Mouse (Mus musculus) ES-Bruce4 (cell line): Measurements from ENCODE around the gene 4930519G04Rik. TPM values are rescaled to one million over a fixed set of nuclear protein-coding genes. Genes with fewer than 3 reads are reported as not detected.

Source experiments
- H3K27ac ChIP-seq: 2 replicates; pipeline ENCODE4 v1.5.1; 2012; ENCODE audit warnings: low read length, inconsistent platforms; ENCODE audit not compliant: insufficient read depth
- H3K27me3 ChIP-seq: 2 replicates; pipeline ENCODE4 v1.6.1; 2012; ENCODE audit warnings: mild to moderate bottlenecking, low read length, inconsistent platforms; ENCODE audit not compliant: control insufficient read depth, poor library complexity, insufficient read depth, severe bottlenecking
- H3K36me3 ChIP-seq: 2 replicates; pipeline ENCODE4 v1.6.1; 2012; ENCODE audit warnings: inconsistent platforms, mild to moderate bottlenecking, low read length, moderate library complexity; ENCODE audit not compliant: control insufficient read depth, poor library complexity, insufficient read depth, severe bottlenecking
- H3K4me1 ChIP-seq: one replicate; pipeline ENCODE4 v1.8.1; 2011; ENCODE audit warnings: low read length; ENCODE audit not compliant: control insufficient read depth, insufficient read depth
- H3K4me3 ChIP-seq: 2 replicates; pipeline ENCODE4 v1.5.1; 2011; ENCODE audit warnings: low read depth, mild to moderate bottlenecking, low read length
- H3K9ac ChIP-seq: 2 replicates; pipeline ENCODE4 v1.6.1; 2012; ENCODE audit warnings: low read depth, mild to moderate bottlenecking, inconsistent platforms; ENCODE audit not compliant: poor library complexity, severe bottlenecking
- H3K9me3 ChIP-seq: replicated peaks from 2 replicates; pipeline ENCODE4 v1.6.1; 2012; ENCODE audit warnings: mild to moderate bottlenecking, low read length, inconsistent platforms; ENCODE audit not compliant: control insufficient read depth, poor library complexity, insufficient read depth, severe bottlenecking
- CTCF ChIP-seq: IDR thresholded peaks from one replicate; pipeline ENCODE4 v1.8.1; 2011; ENCODE audit warnings: low read depth, low read length
- POLR2A ChIP-seq: IDR thresholded peaks from one replicate; pipeline ENCODE4 v1.8.1; 2011; ENCODE audit warnings: low read length; ENCODE audit not compliant: insufficient read depth
- polyA plus RNA-seq: library from polyadenylated mRNA; stranded (reverse); fragments of >200 nt; gene quantifications from 2 replicates; pipeline ENCODE4 v1.2.4, GENCODE M21; 2011; ENCODE audit warnings: low read depth; ENCODE audit not compliant: missing spikeins, insufficient read depth, insufficient read length

The 4930519G04Rik gene
- polyA plus RNA-seq, 1 experiment: not detected

DNA sequence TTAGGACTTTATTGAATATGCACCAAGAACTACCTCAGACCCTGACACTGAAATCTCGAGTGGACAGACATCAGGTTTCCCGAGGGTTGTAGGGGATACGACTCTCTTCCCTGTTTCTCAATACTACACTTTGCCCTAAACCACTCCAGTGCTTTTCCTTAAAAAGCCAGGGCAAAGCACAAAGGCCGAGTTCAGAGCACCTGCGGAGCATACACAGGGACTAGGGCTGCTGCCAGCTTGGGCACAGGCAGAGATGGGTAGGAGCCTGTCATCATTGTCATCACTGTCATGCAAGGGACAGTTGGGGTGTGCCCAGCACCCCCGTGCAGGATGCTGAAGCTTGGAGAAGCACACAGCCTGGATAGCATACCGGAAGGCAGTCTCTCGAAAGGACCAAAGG lies 79.7 kb downstream of the 4930519G04Rik start:
- Histone ChIP-seq H3K27me3 (no peaks in the 10 kb centered on the region), H3K4me3 (no peak overlapping the region), H3K27ac (no peak overlapping the region), H3K9ac (no peak overlapping the region), H3K4me1 (no peaks in the 10 kb centered on the region), H3K36me3 (no peaks in the 10 kb centered on the region), H3K9me3 (no peaks in the 10 kb centered on the region)
- TF ChIP-seq CTCF (no peak), POLR2A (no peak)

Other genes starting within 250 kb of the 4930519G04Rik start
- gene Trpv4, start 195.2 kb upstream of the 4930519G04Rik start, polyA plus RNA-seq: 3.9 and 4.2 TPM in 2 replicates
- gene Gltp, start 162.7 kb upstream of the 4930519G04Rik start, polyA plus RNA-seq: 60.0 and 61.9 TPM in 2 replicates
- 11.2 and 11.5 TPM in 2 replicates for gene Tchp, start 145.9 kb upstream of the 4930519G04Rik start, polyA plus RNA-seq
- gene Ankrd13a, start 79.0 kb upstream of the 4930519G04Rik start, polyA plus RNA-seq: 70.6 and 71.8 TPM in 2 replicates
- gene Git2, start 78.1 kb upstream of the 4930519G04Rik start, polyA plus RNA-seq: 42.0 and 43.6 TPM in 2 replicates
- gene 1500011B03Rik, start 30.2 kb upstream of the 4930519G04Rik start, polyA plus RNA-seq: 36.3 and 40.7 TPM in 2 replicates
- 0.21 TPM in 1 of 2 replicates, not detected in the other for gene Gm9936, start 5.0 kb downstream of the 4930519G04Rik start, polyA plus RNA-seq
- gene Oasl2, start 43.3 kb downstream of the 4930519G04Rik start, polyA plus RNA-seq: 42.0 and 42.3 TPM in 2 replicates
- not detected in 2 replicates for gene Oasl1, start 69.6 kb downstream of the 4930519G04Rik start, polyA plus RNA-seq
- gene 2210016L21Rik, start 88.5 kb downstream of the 4930519G04Rik start, polyA plus RNA-seq: 21.7 and 22.8 TPM in 2 replicates
- 1.3 and 1.9 TPM in 2 replicates for gene Hnf1a, start 117.4 kb downstream of the 4930519G04Rik start, polyA plus RNA-seq
- gene Sppl3, start 157.5 kb downstream of the 4930519G04Rik start, polyA plus RNA-seq: 69.2 and 80.9 TPM in 2 replicates
- not detected in 2 replicates for gene Gm10401, start 244.6 kb downstream of the 4930519G04Rik start, polyA plus RNA-seq